Comparison of ENCODE assay signal across 9 mouse cellular contexts in the genomic region with DNA sequence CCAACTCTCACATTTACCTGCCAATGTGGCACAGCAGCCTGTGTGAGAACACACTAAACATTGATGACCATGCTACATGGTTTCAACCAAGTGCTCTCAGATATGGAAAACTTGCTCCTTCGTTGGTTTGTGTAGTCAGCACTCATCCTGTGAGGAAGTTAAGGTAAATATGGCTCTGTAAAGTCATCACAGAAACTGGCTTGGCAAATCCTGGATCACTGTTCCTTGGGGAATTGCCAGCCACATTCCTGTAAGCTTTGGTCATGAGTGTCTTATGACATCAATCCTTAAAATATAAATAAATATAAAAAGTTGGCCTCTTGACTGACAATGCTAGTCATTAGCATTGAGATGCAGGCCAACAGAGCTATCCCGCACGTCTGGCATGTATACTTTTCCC.
DNase-seq lines count a peak whose midpoint lies in the region.
"Had no signal": no experiment of that assay in that cellular context is flagged by ENCODE, and none has a peak within 500 bp of the region (broad histone marks: within the 10 kb centered on the region; RNA-seq: fewer than 3 reads in every experiment).

No protein-coding gene starts in this region.

- peak; percentile 52 for DNase-seq in 3134 (ENCODE audit: extremely low read depth, insufficient read length, low spot score)
- peak; percentile 79 for DNase-seq in 3T3-L1 (ENCODE audit: low read depth, low spot score)
- DNase-seq in heart, postnatal 10 days: peak; percentile 59 to 62
- DNase-seq in lung, postnatal 10 days: peak; percentile 77
- DNase-seq in frontal cortex, postnatal 10 days (ENCODE audit: low spot score in 2 of 2): no peak
- DNase-seq in kidney, adult 8-10 months: no peak
- DNase-seq in testis, postnatal 14 days (ENCODE audit: low spot score): no peak
- DNase-seq: layer of hippocampus, postnatal 36 days; thymus, postnatal 36 days had no signal

- intact Hi-C loops in heart, postnatal 10 days (cut with DNase I): loop anchor here (2.0 kb wide), 2 partner anchors 35 to 81 kb away; no protein-coding TSS in a partner anchor

Comparison
In these comparisons a context has a peak if more than half of its experiments do, and no peak if none do; other contexts are left out.
1. DNase-seq: peak in 3134 (single experiment), 3T3-L1 (single experiment), heart, postnatal 10 days (2 of 2) and lung, postnatal 10 days (single experiment); none in frontal cortex, postnatal 10 days (0 of 2), kidney, adult 8-10 months (0 of 2) and testis, postnatal 14 days (single experiment).